Mouse (Mus musculus): Measurements from ENCODE around the gene Zim1. TPM values are rescaled to one million over a fixed set of nuclear protein-coding genes. Genes with fewer than 3 reads are reported as not detected.

Zim1 gene
- polyA plus RNA-seq, 1 experiment from 2014 or later: 1.5 TPM

- 38% methylated on average over 19 of the region's 19 CpGs for WGBS (ENCODE audit: insufficient replicate concordance)
These were observed 32.1 kb upstream of the Zim1 start for GRCm38 (mm10) chr7:6728263-6728931.

GRCm38 (mm10) chr7:6727351-6728121, 31.3 kb upstream of the Zim1 start:
- peak; percentile 10 for ATAC-seq (ENCODE audit: low read depth)
- WGBS (ENCODE audit: insufficient replicate concordance): 37% methylated on average over 19 of the region's 19 CpGs

More at GRCm38 (mm10) chr7:6728263-6728931, 32.1 kb upstream of the Zim1 start:
- H3K27ac ChIP-seq (ENCODE audit: low read length): 0 out of 2 replicates have a peak overlapping the region, but pooled peaks have one; percentile 36
- H3K4me3 ChIP-seq (ENCODE audit: low read depth, low read length): peak overlapping the region; percentile 58
- peak overlapping the region; percentile 32 for H3K4me2 ChIP-seq (ENCODE audit: low read depth, low read length)
- ATAC-seq (ENCODE audit: low read depth): peak; percentile 75
- peaks cover 3% of the 10 kb centered on the region; the same call in 1 of the 2 replicates for H3K27me3 ChIP-seq (ENCODE audit: control insufficient read depth, insufficient read depth, low read depth, low read length)
- H3K9ac ChIP-seq (ENCODE audit: low read depth, low read length): no peak overlapping the region
- H3K36me3 ChIP-seq (ENCODE audit: control insufficient read depth, insufficient read depth): no peaks in the 10 kb centered on the region
- no peaks in the 10 kb centered on the region for H3K4me1 ChIP-seq (ENCODE audit: control insufficient read depth, low read depth, low read length)
- peaks cover 14% of the 10 kb centered on the region for H3K9me3 ChIP-seq (replicated peaks; ENCODE audit: control insufficient read depth, low read length)

GRCm38 (mm10) chr7:6709396-6709795, 13.1 kb upstream of the Zim1 start:
- Histone ChIP-seq H3K27ac (ENCODE audit: low read length) (no peak overlapping the region), H3K4me2 (ENCODE audit: low read depth, low read length) (no peak overlapping the region), H3K27me3 (ENCODE audit: control insufficient read depth, insufficient read depth, low read depth, low read length) (no peaks in the 10 kb centered on the region), H3K9ac (ENCODE audit: low read depth, low read length) (no peak overlapping the region), H3K4me1 (ENCODE audit: control insufficient read depth, low read depth, low read length) (no peaks in the 10 kb centered on the region), H3K9me3 (replicated peaks; ENCODE audit: control insufficient read depth, low read length) (no peaks in the 10 kb centered on the region), H3K36me3 (ENCODE audit: control insufficient read depth, insufficient read depth) (no peaks in the 10 kb centered on the region; the same call in 1 of the 2 replicates), H3K4me3 (ENCODE audit: low read depth, low read length) (no peak overlapping the region)
- ATAC-seq (ENCODE audit: low read depth): no peak
- WGBS (ENCODE audit: insufficient replicate concordance): 72% methylated on average over 15 of the region's 15 CpGs

More at GRCm38 (mm10) chr7:6727351-6728121, 31.3 kb upstream of the Zim1 start:
- H3K36me3 ChIP-seq (ENCODE audit: control insufficient read depth, insufficient read depth): no peaks in the 10 kb centered on the region
- H3K4me2 ChIP-seq (ENCODE audit: low read depth, low read length): peak overlapping the region; percentile 32
- peak overlapping the region; percentile 58 for H3K4me3 ChIP-seq (ENCODE audit: low read depth, low read length)
- H3K9ac ChIP-seq (ENCODE audit: low read depth, low read length): no peak overlapping the region
- H3K27ac ChIP-seq (ENCODE audit: low read length): 0 out of 2 replicates have a peak overlapping the region, but pooled peaks have one; percentile 36
- no peaks in the 10 kb centered on the region for H3K4me1 ChIP-seq (ENCODE audit: control insufficient read depth, low read depth, low read length)
- peaks cover 3% of the 10 kb centered on the region; the same call in 1 of the 2 replicates for H3K27me3 ChIP-seq (ENCODE audit: control insufficient read depth, insufficient read depth, low read depth, low read length)
- H3K9me3 ChIP-seq (replicated peaks; ENCODE audit: control insufficient read depth, low read length): peaks cover 14% of the 10 kb centered on the region

- ATAC-seq (ENCODE audit: low read depth): no peak
- Histone ChIP-seq H3K9ac (ENCODE audit: low read depth, low read length) (no peak overlapping the region), H3K27me3 (ENCODE audit: control insufficient read depth, insufficient read depth, low read depth, low read length) (no peaks in the 10 kb centered on the region), H3K4me3 (ENCODE audit: low read depth, low read length) (no peak overlapping the region), H3K4me1 (ENCODE audit: control insufficient read depth, low read depth, low read length) (no peaks in the 10 kb centered on the region), H3K36me3 (ENCODE audit: control insufficient read depth, insufficient read depth) (no peaks in the 10 kb centered on the region; the same call in 1 of the 2 replicates), H3K4me2 (ENCODE audit: low read depth, low read length) (no peak overlapping the region), H3K9me3 (replicated peaks; ENCODE audit: control insufficient read depth, low read length) (no peaks in the 10 kb centered on the region), H3K27ac (ENCODE audit: low read length) (no peak overlapping the region)
- WGBS (ENCODE audit: insufficient replicate concordance): 76% methylated on average over 17 of the region's 17 CpGs
These were observed 12.4 kb upstream of the Zim1 start for GRCm38 (mm10) chr7:6708451-6709180.

GRCm38 (mm10) chr7:6707416-6708015, 11.3 kb upstream of the Zim1 start:
- no peak overlapping the region for H3K9ac ChIP-seq (ENCODE audit: low read depth, low read length)
- no peaks in the 10 kb centered on the region for H3K27me3 ChIP-seq (ENCODE audit: control insufficient read depth, insufficient read depth, low read depth, low read length)
- no peaks in the 10 kb centered on the region for H3K4me1 ChIP-seq (ENCODE audit: control insufficient read depth, low read depth, low read length)
- no peak overlapping the region for H3K4me3 ChIP-seq (ENCODE audit: low read depth, low read length)
- H3K9me3 ChIP-seq (replicated peaks; ENCODE audit: control insufficient read depth, low read length): no peaks in the 10 kb centered on the region
- ATAC-seq (ENCODE audit: low read depth): no peak
- no peak overlapping the region for H3K4me2 ChIP-seq (ENCODE audit: low read depth, low read length)
- H3K36me3 ChIP-seq (ENCODE audit: control insufficient read depth, insufficient read depth): no peaks in the 10 kb centered on the region; the same call in 1 of the 2 replicates
- H3K27ac ChIP-seq (ENCODE audit: low read length): no peak overlapping the region
- WGBS (ENCODE audit: insufficient replicate concordance): 81% methylated on average over 23 of the region's 23 CpGs

GRCm38 (mm10) chr7:6699230-6699629, 3.0 kb upstream of the Zim1 start:
- ATAC-seq (ENCODE audit: low read depth): no peak

GRCm38 (mm10) chr7:6685511-6685910, 10.7 kb downstream of the Zim1 start:
- no peak for ATAC-seq (ENCODE audit: low read depth)
- Histone ChIP-seq H3K27ac (ENCODE audit: low read length) (no peak overlapping the region), H3K9me3 (replicated peaks; ENCODE audit: control insufficient read depth, low read length) (no peaks in the 10 kb centered on the region), H3K27me3 (ENCODE audit: control insufficient read depth, insufficient read depth, low read depth, low read length) (no peaks in the 10 kb centered on the region), H3K9ac (ENCODE audit: low read depth, low read length) (no peak overlapping the region), H3K4me3 (ENCODE audit: low read depth, low read length) (no peak overlapping the region), H3K36me3 (ENCODE audit: control insufficient read depth, insufficient read depth) (no peaks in the 10 kb centered on the region; the same call in 1 of the 2 replicates), H3K4me1 (ENCODE audit: control insufficient read depth, low read depth, low read length) (no peaks in the 10 kb centered on the region), H3K4me2 (ENCODE audit: low read depth, low read length) (no peak overlapping the region)
- WGBS (ENCODE audit: insufficient replicate concordance): 76% methylated on average over 6 of the region's 6 CpGs

More at GRCm38 (mm10) chr7:6699230-6699629, 3.0 kb upstream of the Zim1 start:
- Histone ChIP-seq H3K9me3 (replicated peaks; ENCODE audit: control insufficient read depth, low read length) (no peaks in the 10 kb centered on the region), H3K36me3 (ENCODE audit: control insufficient read depth, insufficient read depth) (no peaks in the 10 kb centered on the region), H3K4me2 (ENCODE audit: low read depth, low read length) (no peak overlapping the region), H3K27ac (ENCODE audit: low read length) (no peak overlapping the region), H3K9ac (ENCODE audit: low read depth, low read length) (no peak overlapping the region), H3K27me3 (ENCODE audit: control insufficient read depth, insufficient read depth, low read depth, low read length) (no peaks in the 10 kb centered on the region), H3K4me3 (ENCODE audit: low read depth, low read length) (no peak overlapping the region), H3K4me1 (ENCODE audit: control insufficient read depth, low read depth, low read length) (no peaks in the 10 kb centered on the region)
- 62% methylated on average over 3 of the region's 3 CpGs for WGBS (ENCODE audit: insufficient replicate concordance)

GRCm38 (mm10) chr7:6666726-6667125, 29.5 kb downstream of the Zim1 start:
- ATAC-seq (ENCODE audit: low read depth): no peak
- Histone ChIP-seq H3K4me3 (ENCODE audit: low read depth, low read length) (no peak overlapping the region), H3K27me3 (ENCODE audit: control insufficient read depth, insufficient read depth, low read depth, low read length) (no peaks in the 10 kb centered on the region), H3K27ac (ENCODE audit: low read length) (no peak overlapping the region), H3K4me2 (ENCODE audit: low read depth, low read length) (no peak overlapping the region), H3K9me3 (replicated peaks; ENCODE audit: control insufficient read depth, low read length) (no peaks in the 10 kb centered on the region), H3K4me1 (ENCODE audit: control insufficient read depth, low read depth, low read length) (no peaks in the 10 kb centered on the region), H3K36me3 (ENCODE audit: control insufficient read depth, insufficient read depth) (no peaks in the 10 kb centered on the region), H3K9ac (ENCODE audit: low read depth, low read length) (no peak overlapping the region)
- WGBS (ENCODE audit: insufficient replicate concordance): 57% methylated on average over 3 of the region's 3 CpGs

Measured in liver, embryonic 16.5 days (tissue).